Mouse (Mus musculus): ENCODE measurements at regions not wholly inside any gene's neighbourhood (a gene's known extent, or its start where the extent isn't known, plus 50 kb on each side); places are given as distances from the start of the nearest gene placed in this dataset.
"Not testable (repeated sequence)": the region's sequence is repeated elsewhere in the genome, so short reads cannot be mapped to it uniquely, and the experiment has no call there.

DNA sequence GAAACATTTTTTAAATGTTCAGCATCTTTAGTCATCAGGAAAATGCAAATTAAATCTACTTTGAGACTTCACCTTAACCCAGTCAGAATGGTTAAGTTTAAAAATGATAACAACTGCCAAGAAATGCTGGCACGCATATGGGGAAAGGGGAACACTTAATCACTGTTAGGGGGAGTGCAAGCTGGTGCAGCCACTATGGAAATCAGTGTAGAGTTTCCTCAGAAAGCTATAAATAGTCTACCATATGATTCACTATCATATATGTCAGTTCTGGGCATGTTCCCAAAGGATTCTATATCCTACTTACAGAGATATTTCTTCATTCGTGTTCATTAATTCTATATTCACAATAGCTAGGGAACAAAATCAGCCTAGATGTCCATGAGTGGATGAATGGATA is 61.6 kb upstream of the Tra2b start:
- in situ Hi-C loops (cut with MseI, MboI), result no loop called here

DNA sequence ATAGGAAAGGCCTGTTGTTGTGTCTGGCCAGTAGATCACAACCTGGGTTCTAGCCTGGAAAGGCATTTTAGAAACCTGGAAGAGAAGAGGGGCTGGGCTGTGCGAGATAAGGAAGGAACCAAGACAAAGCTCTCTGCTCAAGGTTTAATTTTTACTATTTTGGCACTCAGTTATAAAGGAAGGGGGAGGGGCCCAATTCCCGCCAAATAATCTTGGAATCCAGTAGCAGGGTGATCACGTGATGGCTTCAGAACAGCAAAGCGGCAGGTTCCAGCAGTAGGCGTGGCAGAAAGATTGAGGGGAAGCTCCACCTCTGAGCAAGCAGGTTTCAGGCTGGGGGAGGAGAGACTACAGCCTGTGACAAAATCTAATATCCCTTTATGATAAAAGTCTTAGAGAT is 59.4 kb upstream of the Tra2b start:
- in situ Hi-C loops (cut with MseI, MboI), result not testable (repeated sequence)

DNA sequence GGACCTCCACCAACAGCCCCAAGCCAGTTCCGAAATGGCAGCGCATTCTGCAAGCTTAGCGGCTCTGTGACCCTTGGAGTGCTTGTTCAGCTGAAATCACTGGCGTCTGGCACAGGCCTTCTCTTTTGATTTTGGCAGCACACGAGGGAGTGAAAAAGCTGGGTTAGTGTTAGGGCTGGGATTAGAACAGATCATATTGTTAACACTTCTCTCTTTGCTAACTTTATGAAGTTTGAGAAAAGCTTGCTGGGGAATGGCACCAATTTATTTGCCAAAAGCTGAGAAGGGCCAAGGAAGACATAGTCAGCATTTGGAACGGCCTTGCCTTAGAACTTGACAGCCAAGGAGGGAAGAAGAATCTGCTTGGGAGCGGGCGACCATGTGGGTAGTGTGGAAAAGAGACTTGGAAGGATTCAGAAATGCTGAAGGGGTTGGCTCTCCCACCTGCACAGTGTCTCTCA is 50.5 kb upstream of the Tra2b start:
- in situ Hi-C loops (cut with MseI, MboI), result loop anchor here (10.0 to 25.0 kb wide), 2 partner anchors 489 to 496 kb away; partner anchors contain the start of gene Crygs (in 1 of the 2)

Measured in mouse trophoblast stem cell (cell line).